Mouse (Mus musculus) lung, embryonic 14.5 days (tissue): ENCODE data around the gene Taar1. TPM values are rescaled to one million over a fixed set of nuclear protein-coding genes. Genes with fewer than 3 reads are reported as not detected.

Experiments
- ATAC-seq: fragments of 200-750 bp; cut with Nextera tagmentation; 2 replicates; pipeline ENCODE4 v1.8.0; 2017; ENCODE audit warnings: mild to moderate bottlenecking, moderate TSS enrichment, moderate library complexity; ENCODE audit not compliant: insufficient read depth
- DNase-seq: peaks from one replicate; pipeline ENCODE4 v3.0.0-alpha.2; 2015
- H3K27ac ChIP-seq: fragments of 300-500 bp; sonication (generic); 2 replicates; pipeline ENCODE4 v1.5.1; 2014; ENCODE audit warnings: low read depth, mild to moderate bottlenecking, moderate library complexity
- H3K27me3 ChIP-seq: fragments of 300-500 bp; sonication (generic); 2 replicates; pipeline ENCODE4 v1.6.1; 2014; ENCODE audit warnings: low read length, control low read depth; ENCODE audit not compliant: insufficient read depth
- H3K36me3 ChIP-seq: fragments of 300-500 bp; sonication (generic); 2 replicates; pipeline ENCODE4 v1.6.1; 2014; ENCODE audit warnings: control low read depth; ENCODE audit not compliant: insufficient read depth
- H3K4me1 ChIP-seq: fragments of 300-500 bp; sonication (generic); 2 replicates; pipeline ENCODE4 v1.6.1; 2014; ENCODE audit warnings: antibody characterized with exemption, control low read depth; ENCODE audit not compliant: insufficient read depth
- H3K4me2 ChIP-seq: fragments of 300-500 bp; sonication (generic); 2 replicates; pipeline ENCODE4 v1.6.1; 2014; ENCODE audit warnings: mild to moderate bottlenecking
- H3K4me3 ChIP-seq: fragments of 300-500 bp; sonication (generic); 2 replicates; pipeline ENCODE4 v1.5.1; 2014; ENCODE audit warnings: low read depth, low read length
- H3K9ac ChIP-seq: fragments of 300-500 bp; sonication (generic); 2 replicates; pipeline ENCODE4 v1.6.1; 2014
- H3K9me3 ChIP-seq: fragments of 300-500 bp; sonication (generic); 2 replicates; pipeline ENCODE4 v1.6.1; 2016; ENCODE audit warnings: low read depth, low read length, control low read depth
- CTCF ChIP-seq: IDR thresholded peaks from 2 replicates; pipeline ENCODE4 v1.5.1; 2016; ENCODE audit warnings: antibody characterized with exemption, low read depth
- WGBS: fragments of 180-500 bp; shearing (Covaris S2); extraction: QIAGEN DNeasy Blood & Tissue Kit; methylation state at CpG from one replicate; pipeline ENCODE4 v1.1.7; 2014; 5-methylcytosine and 5-hydroxymethylcytosine counted together
- polyA plus RNA-seq: library from polyadenylated mRNA; unstranded; fragments of >200 nt; fragmentation: Nextera tagmentation; extraction: Ambion mirVana; gene quantifications from 2 replicates; pipeline ENCODE4 v1.2.1, GENCODE M21; 2014

The Taar1 gene
- polyA plus RNA-seq, 1 experiment from 2014 or later = not detected

DNA sequence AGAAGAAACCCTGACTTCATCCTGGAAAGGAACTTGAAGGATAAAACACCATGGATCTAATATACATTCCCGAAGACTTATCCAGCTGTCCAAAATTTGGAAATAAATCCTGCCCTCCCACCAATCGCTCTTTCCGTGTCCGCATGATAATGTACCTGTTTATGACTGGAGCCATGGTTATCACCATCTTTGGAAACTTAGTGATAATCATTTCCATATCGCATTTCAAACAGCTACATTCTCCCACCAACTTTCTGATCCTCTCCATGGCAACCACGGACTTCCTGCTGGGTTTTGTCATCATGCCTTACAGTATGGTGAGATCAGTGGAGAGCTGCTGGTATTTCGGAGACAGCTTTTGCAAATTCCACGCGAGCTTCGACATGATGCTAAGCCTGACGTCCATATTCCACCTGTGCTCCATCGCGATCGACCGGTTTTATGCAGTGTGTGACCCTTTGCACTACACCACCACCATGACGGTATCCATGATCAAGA, 29.4 kb downstream of the Taar1 start, which contains the start of gene Taar3:
Gene Taar3, plus strand, starts transcription at position 51 of the 498 bp plus-strand sequence.
- Histone ChIP-seq H3K9ac (no peak within 1 kb of the TSS), H3K27me3 (no peaks in the 10 kb centered on the region), H3K4me2 (no peak within 1 kb of the TSS), H3K4me3 (no peak within 1 kb of the TSS), H3K27ac (no peak within 1 kb of the TSS), H3K9me3 (no peaks in the 10 kb centered on the region), H3K36me3 (no peaks in the 10 kb centered on the region), H3K4me1 (no peaks in the 10 kb centered on the region)
- TF ChIP-seq CTCF = no peak
- ATAC-seq = no peak
- WGBS = 83% methylated on average over 16 of the region's 16 CpGs
- DNase-seq = no peak

DNA sequence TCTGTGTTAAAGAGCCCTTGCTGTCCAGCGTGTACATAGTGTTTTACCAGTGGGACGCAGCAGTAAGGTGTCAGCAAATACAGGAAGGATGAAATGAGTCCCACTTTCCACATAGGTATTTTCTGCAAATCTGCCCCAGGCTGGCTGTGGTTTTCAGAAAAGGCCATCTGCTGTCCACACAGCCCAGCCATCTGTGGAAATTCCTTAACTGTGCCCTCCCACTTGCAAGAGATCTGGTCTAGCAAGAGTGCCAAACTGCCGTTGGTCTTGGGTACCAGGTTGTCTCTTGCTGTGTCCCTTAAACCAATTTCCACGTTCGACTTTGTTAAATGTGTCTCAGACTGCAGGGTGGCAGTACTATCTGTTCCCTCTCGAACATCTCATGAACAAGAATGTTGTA, 31.6 kb downstream of the Taar1 start:
- DNase-seq (no peak), ATAC-seq (no peak)
- H3K27me3 ChIP-seq = no peaks in the 10 kb centered on the region
- H3K27ac ChIP-seq = no peak overlapping the region
- no peak overlapping the region for H3K4me3 ChIP-seq
- H3K4me1 ChIP-seq = no peaks in the 10 kb centered on the region
- no peak overlapping the region for H3K4me2 ChIP-seq
- TF ChIP-seq CTCF = no peak
- WGBS = 63% methylated on average over 6 of the region's 6 CpGs
- no peak overlapping the region for H3K9ac ChIP-seq
- H3K9me3 ChIP-seq = no peaks in the 10 kb centered on the region
- no peaks in the 10 kb centered on the region for H3K36me3 ChIP-seq

DNA sequence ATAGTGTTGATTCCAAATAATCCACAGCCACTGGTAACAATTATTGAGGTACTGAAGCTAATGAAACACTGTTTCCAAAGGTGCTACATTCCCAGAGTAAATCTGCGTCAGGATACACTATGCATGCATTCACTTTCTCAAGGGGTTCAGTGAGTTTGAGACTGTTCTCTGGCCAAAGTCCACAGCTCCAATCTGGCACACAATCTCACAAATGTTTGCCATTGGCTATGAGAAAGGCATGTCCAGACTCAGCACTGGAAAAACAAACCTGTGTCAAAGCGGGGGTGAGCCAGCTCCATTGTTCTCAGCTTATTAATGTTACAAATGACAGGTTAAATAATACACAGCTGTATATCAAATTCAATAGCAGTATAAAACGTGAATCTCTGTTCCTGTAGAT, 38.9 kb downstream of the Taar1 start:
- no peak for TF ChIP-seq CTCF
- Histone ChIP-seq H3K27me3 (no peaks in the 10 kb centered on the region), H3K4me1 (no peaks in the 10 kb centered on the region), H3K4me2 (no peak overlapping the region), H3K36me3 (no peaks in the 10 kb centered on the region), H3K4me3 (no peak overlapping the region), H3K27ac (no peak overlapping the region), H3K9ac (no peak overlapping the region), H3K9me3 (no peaks in the 10 kb centered on the region)
- peak; percentile 16 for DNase-seq
- 41% methylated on average over 3 of the region's 3 CpGs for WGBS
- no peak for ATAC-seq

DNA sequence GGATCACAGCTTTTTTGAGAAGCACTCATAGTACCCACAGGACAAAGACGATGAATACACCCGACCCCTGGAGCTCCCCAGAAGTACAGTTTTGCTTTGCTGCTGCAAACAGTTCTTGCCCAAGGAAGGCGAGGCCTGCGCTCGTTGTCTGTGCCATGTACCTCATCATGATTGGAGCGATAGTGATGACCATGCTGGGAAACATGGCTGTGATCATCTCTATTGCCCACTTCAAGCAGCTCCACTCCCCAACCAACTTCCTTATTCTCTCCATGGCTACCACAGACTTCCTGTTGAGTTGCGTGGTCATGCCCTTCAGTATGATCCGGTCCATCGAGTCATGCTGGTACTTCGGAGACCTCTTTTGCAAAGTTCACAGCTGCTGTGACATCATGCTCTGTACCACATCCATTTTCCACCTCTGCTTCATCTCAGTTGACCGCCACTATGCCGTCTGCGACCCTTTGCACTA, 40.3 kb downstream of the Taar1 start, which contains the start of gene Taar4:
Gene Taar4, plus strand, starts transcription at position 51 of the 472 bp plus-strand sequence.
- no peak within 1 kb of the TSS for H3K4me3 ChIP-seq
- no peak within 1 kb of the TSS for H3K27ac ChIP-seq
- no peaks in the 10 kb centered on the region for H3K27me3 ChIP-seq
- no peaks in the 10 kb centered on the region for H3K9me3 ChIP-seq
- H3K36me3 ChIP-seq = no peaks in the 10 kb centered on the region
- TF ChIP-seq CTCF = no peak
- WGBS = 96% methylated on average over 13 of the region's 13 CpGs
- ATAC-seq (no peak), DNase-seq (no peak)
- H3K4me1 ChIP-seq = no peaks in the 10 kb centered on the region
- no peak within 1 kb of the TSS for H3K4me2 ChIP-seq
- no peak within 1 kb of the TSS for H3K9ac ChIP-seq

DNA sequence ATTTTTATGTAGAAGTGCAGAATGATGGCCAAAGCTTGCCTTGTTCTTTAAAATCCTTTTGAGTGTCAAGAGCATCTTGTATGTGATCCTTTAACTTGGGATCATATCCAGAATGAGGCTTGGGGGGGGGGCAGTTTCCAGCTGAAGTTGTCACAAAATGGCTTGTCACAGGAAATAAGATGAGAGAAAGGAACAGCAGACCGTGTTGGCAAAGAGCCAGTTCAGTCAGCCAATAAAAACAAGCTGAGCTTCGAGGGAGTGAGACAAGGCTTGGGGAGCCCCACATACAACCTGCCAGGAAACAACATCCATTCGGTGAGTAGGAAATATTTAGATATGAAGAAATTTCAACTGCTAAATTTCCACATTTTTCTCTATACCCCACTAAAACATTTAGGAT, 43.3 kb downstream of the Taar1 start:
- Histone ChIP-seq H3K4me3 (no peak overlapping the region), H3K4me2 (no peak overlapping the region), H3K9me3 (no peaks in the 10 kb centered on the region), H3K36me3 (no peaks in the 10 kb centered on the region), H3K9ac (no peak overlapping the region), H3K4me1 (no peaks in the 10 kb centered on the region), H3K27me3 (no peaks in the 10 kb centered on the region), H3K27ac (no peak overlapping the region)
- ATAC-seq (peak; percentile 28; the same call in 1 of the 2 replicates), DNase-seq (peak; percentile 74)
- no peak for TF ChIP-seq CTCF
- WGBS = 22% methylated on average over 3 of the region's 3 CpGs

DNA sequence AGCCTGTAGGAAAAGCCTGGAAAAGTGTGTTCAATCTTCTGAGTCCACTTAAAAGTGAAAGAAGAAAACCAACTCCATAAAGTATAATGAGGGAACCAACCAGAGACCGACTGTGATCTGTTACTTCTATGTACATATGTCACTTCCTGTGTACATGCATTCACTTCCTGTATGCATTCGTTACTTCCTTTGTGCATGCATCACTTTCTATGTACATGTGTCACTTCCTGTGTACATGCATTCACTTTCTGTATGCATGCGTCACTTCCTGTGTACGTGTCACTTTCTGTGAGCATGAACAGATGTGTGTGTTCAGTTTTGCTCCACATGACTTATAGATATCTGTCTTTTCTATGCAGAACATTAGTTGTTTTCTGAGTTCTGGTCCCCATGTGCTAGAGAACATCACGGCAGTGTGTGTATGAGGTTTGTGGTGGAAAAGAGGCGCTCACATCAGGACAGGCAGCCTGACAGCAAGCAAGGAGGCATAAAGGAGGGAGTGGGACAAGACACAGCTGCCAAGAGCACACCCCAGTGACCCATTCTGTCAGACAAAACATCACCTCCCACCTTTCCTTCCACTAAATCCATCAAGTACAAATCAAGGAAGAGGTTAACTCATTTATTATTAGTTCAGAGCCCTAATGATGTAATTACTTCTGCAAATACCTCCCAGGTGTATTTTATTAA, 44.9 kb downstream of the Taar1 start:
- ATAC-seq (no peak), DNase-seq (peak; percentile 12)
- H3K4me2 ChIP-seq = no peak overlapping the region
- no peaks in the 10 kb centered on the region for H3K9me3 ChIP-seq
- no peaks in the 10 kb centered on the region for H3K27me3 ChIP-seq
- H3K9ac ChIP-seq = no peak overlapping the region
- WGBS = 66% methylated on average over 6 of the region's 6 CpGs
- H3K4me1 ChIP-seq = no peaks in the 10 kb centered on the region
- H3K27ac ChIP-seq = no peak overlapping the region
- no peaks in the 10 kb centered on the region for H3K36me3 ChIP-seq
- no peak overlapping the region for H3K4me3 ChIP-seq
- TF ChIP-seq CTCF = no peak

DNA sequence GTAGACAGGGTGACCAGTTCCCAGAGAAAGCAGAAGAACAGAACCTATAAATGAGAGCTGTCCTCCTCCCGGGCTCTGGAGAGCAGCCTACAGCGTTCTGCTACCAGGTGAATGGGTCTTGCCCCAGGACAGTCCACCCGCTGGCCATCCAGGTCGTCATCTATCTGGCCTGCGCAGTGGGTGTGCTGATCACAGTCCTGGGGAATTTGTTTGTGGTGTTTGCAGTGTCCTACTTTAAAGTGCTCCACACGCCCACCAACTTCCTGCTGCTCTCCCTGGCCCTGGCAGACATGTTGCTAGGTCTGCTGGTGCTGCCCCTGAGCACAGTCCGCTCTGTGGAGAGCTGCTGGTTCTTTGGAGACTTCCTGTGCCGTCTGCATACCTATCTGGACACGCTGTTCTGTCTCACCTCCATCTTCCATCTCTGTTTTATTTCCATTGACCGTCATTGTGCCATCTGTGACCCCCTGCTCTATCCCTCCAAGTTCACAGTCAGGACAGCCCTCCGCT, 50.6 kb downstream of the Taar1 start, which contains the start of gene Taar5:
Gene Taar5, plus strand, starts transcription at position 51 of the 510 bp plus-strand sequence.
- no peak for ATAC-seq
- WGBS = 83% methylated on average over 11 of the region's 11 CpGs

More for the DNA sequence above, 50.6 kb downstream of the Taar1 start, which contains the start of gene Taar5:
- H3K9ac ChIP-seq = no peak within 1 kb of the TSS
- no peaks in the 10 kb centered on the region for H3K27me3 ChIP-seq
- no peak for TF ChIP-seq CTCF
- no peak within 1 kb of the TSS for H3K4me2 ChIP-seq
- H3K36me3 ChIP-seq = no peaks in the 10 kb centered on the region
- H3K27ac ChIP-seq = no peak within 1 kb of the TSS
- H3K9me3 ChIP-seq = no peaks in the 10 kb centered on the region
- no peaks in the 10 kb centered on the region for H3K4me1 ChIP-seq
- no peak within 1 kb of the TSS for H3K4me3 ChIP-seq
- no peak for DNase-seq

Other genes with a start within 250 kb of the Taar1 start
- gene Rps12, start 133.1 kb upstream of the Taar1 start, polyA plus RNA-seq = 235 and 246 TPM in 2 replicates
- gene Slc18b1, start 123.4 kb upstream of the Taar1 start, polyA plus RNA-seq = 21.7 and 22.9 TPM in 2 replicates
- not detected in 2 replicates for gene Vnn3, start 68.9 kb upstream of the Taar1 start, polyA plus RNA-seq
- 1.7 and 1.8 TPM in 2 replicates for gene Vnn1, start 25.7 kb upstream of the Taar1 start, polyA plus RNA-seq
- gene Taar2, start 18.2 kb downstream of the Taar1 start, polyA plus RNA-seq = not detected in 2 replicates
- gene Taar3, start 29.2 kb downstream of the Taar1 start, polyA plus RNA-seq = not detected in 2 replicates
- not detected in 2 replicates for gene Taar4, start 40.1 kb downstream of the Taar1 start, polyA plus RNA-seq
- not detected in 2 replicates for gene Taar5, start 50.4 kb downstream of the Taar1 start, polyA plus RNA-seq
- not detected in 2 replicates for gene Taar6, start 65.3 kb downstream of the Taar1 start, polyA plus RNA-seq
- gene Taar7a, start 73.1 kb downstream of the Taar1 start, polyA plus RNA-seq = not detected in 2 replicates
- not detected in 2 replicates for gene Taar7b, start 79.6 kb downstream of the Taar1 start, polyA plus RNA-seq
- gene Taar7d, start 106.9 kb downstream of the Taar1 start, polyA plus RNA-seq = not detected in 2 replicates
- gene Taar7e, start 117.3 kb downstream of the Taar1 start, polyA plus RNA-seq = not detected in 2 replicates
- gene Taar7f, start 129.2 kb downstream of the Taar1 start, polyA plus RNA-seq = not detected in 2 replicates
- gene Taar8a, start 156.1 kb downstream of the Taar1 start, polyA plus RNA-seq = not detected in 2 replicates
- gene Taar8b, start 171.9 kb downstream of the Taar1 start, polyA plus RNA-seq = not detected in 2 replicates
- not detected in 2 replicates for gene Taar8c, start 181.6 kb downstream of the Taar1 start, polyA plus RNA-seq
- gene Taar9, start 189.2 kb downstream of the Taar1 start, polyA plus RNA-seq = not detected in 2 replicates
- gene Stx7, start 228.9 kb downstream of the Taar1 start, polyA plus RNA-seq = 76.1 and 77.8 TPM in 2 replicates